ENCODE assay signal across 10 mouse cellular contexts in the genomic region with DNA sequence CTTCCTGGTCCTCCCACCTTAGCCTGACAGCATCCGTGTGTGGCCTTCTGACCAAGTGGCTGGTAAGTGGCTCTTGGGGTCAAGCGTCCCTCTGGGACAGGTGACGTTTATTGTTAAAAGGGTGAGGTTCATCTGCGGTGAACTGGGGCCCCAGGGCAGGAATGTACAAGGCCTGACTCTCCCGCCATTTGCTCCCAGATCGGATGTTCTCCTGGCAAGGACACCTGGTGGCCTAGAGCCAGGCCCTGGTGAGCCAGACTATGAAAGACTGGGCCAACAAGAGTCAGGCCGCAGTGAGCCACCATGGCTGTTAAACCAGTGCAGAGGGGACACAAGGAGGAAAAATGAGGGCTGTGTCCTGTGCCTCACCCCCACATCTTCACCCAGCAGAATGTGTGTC.
DNase-seq lines count a peak whose midpoint lies in the region; ATAC-seq and TF ChIP-seq lines count a peak whose summit lies in the region.
"Had no signal": no experiment of that assay in that cellular context is flagged by ENCODE, and none has a peak within 500 bp of the region (broad histone marks: within the 10 kb centered on the region; RNA-seq: fewer than 3 reads in every experiment).

No protein-coding gene starts in this region.

- H3K36me3 ChIP-seq in intestine, embryonic 15.5 days, result no peaks in the 10 kb centered on the region
- no peaks in the 10 kb centered on the region for H3K36me3 ChIP-seq in intestine, embryonic 16.5 days (ENCODE audit: control insufficient read depth, insufficient read depth, low read length)
- no peaks in the 10 kb centered on the region for H3K36me3 ChIP-seq in E14TG2a.4 (ENCODE audit: insufficient read depth, low read length)
- H3K36me3 ChIP-seq: limb, embryonic 12.5 days had no signal

- H3K9me3 ChIP-seq in intestine, embryonic 15.5 days, result no peaks in the 10 kb centered on the region
- no peaks in the 10 kb centered on the region for H3K9me3 ChIP-seq in intestine, embryonic 16.5 days (ENCODE audit: control insufficient read depth, low read length)
- no peaks in the 10 kb centered on the region for H3K9me3 ChIP-seq in E14TG2a.4 (ENCODE audit: low read length)
- H3K9me3 ChIP-seq: limb, embryonic 12.5 days had no signal

- no peak overlapping the region for H3K4me3 ChIP-seq in intestine, embryonic 15.5 days (replicated peaks)
- no peak overlapping the region for H3K4me3 ChIP-seq in intestine, embryonic 16.5 days (ENCODE audit: low read length)
- H3K4me3 ChIP-seq in E14TG2a.4 (replicated peaks; ENCODE audit: low read length), result peak overlapping the region; percentile 58
- H3K4me3 ChIP-seq: limb, embryonic 12.5 days had no signal

- ATAC-seq in intestine, embryonic 15.5 days, result no peak
- ATAC-seq in intestine, embryonic 16.5 days, result no peak
- ATAC-seq in megakaryocyte progenitor cell, adult 5-6 weeks (replicated peaks; ENCODE audit: poor library complexity), result no peak

- H3K4me2 ChIP-seq in intestine, embryonic 15.5 days (replicated peaks), result no peak overlapping the region
- H3K4me2 ChIP-seq in intestine, embryonic 16.5 days (ENCODE audit: low read depth, low read length), result no peak overlapping the region
- H3K4me2 ChIP-seq: limb, embryonic 12.5 days had no signal

- peak overlapping the region; percentile 17; the same call in 1 of the 2 replicates for H3K9ac ChIP-seq in intestine, embryonic 15.5 days
- no peak overlapping the region for H3K9ac ChIP-seq in intestine, embryonic 16.5 days (ENCODE audit: low read depth, low read length)

- no peak overlapping the region for H3K27ac ChIP-seq in intestine, embryonic 15.5 days
- H3K27ac ChIP-seq in intestine, embryonic 16.5 days (ENCODE audit: low read length), result no peak overlapping the region

- WGBS in intestine, embryonic 15.5 days, result 69% methylated on average over 7 of the region's 7 CpGs
- 65% methylated on average over 7 of the region's 7 CpGs for WGBS in intestine, embryonic 16.5 days

- TF ChIP-seq CTCF in E14TG2a.4 (conservative IDR thresholded peaks at IDR 0.05; ENCODE audit: low read length), result no peak

- H3K4me1 ChIP-seq in intestine, embryonic 15.5 days (replicated peaks), result peaks cover 21% of the 10 kb centered on the region
- peaks cover 13% of the 10 kb centered on the region for H3K4me1 ChIP-seq in intestine, embryonic 16.5 days (ENCODE audit: control insufficient read depth, insufficient read depth, low read length)
- peaks cover 60% of the 10 kb centered on the region for H3K4me1 ChIP-seq in E14TG2a.4 (replicated peaks; ENCODE audit: low read depth, low read length)

- DNase-seq in cerebellum, adult 18-20 months, result peak; percentile 77 to 80
- peak; percentile 75 for DNase-seq in gastrocnemius, postnatal 10 days
- no peak for DNase-seq in right cerebral cortex, postnatal 14 days
- DNase-seq in right cerebral cortex, adult 2 months (ENCODE audit: low spot score in 2 of 2), result no peak
- DNase-seq: thymus, postnatal 36 days had no signal

- 0 out of 2 replicates have a peak, but pooled peaks cover 3% of the 10 kb centered on the region for H3K27me3 ChIP-seq in intestine, embryonic 15.5 days (replicated peaks)
- H3K27me3 ChIP-seq in intestine, embryonic 16.5 days (replicated peaks; ENCODE audit: control insufficient read depth, insufficient read depth, low read length), result 0 out of 2 replicates have a peak, but pooled peaks cover 3% of the 10 kb centered on the region
- peaks cover 13% of the 10 kb centered on the region; the same call in 1 of the 2 replicates for H3K27me3 ChIP-seq in E14TG2a.4 (ENCODE audit: insufficient read depth, low read length)
- H3K27me3 ChIP-seq: limb, embryonic 12.5 days had no signal

Comparison
In these comparisons a context has a peak if more than half of its experiments do, and no peak if none do; other contexts are left out.
1. DNase-seq: peak in cerebellum, adult 18-20 months (2 of 2) and gastrocnemius, postnatal 10 days (single experiment); none in right cerebral cortex, postnatal 14 days (single experiment) and right cerebral cortex, adult 2 months (0 of 2).